Mouse (Mus musculus): ENCODE measurements at regions not wholly inside any gene's neighbourhood (a gene's known extent, or its start where the extent isn't known, plus 50 kb on each side); places are given as distances from the start of the nearest gene placed in this dataset.

GRCm38 (mm10) chr15:68811041-68811440 is 2310.3 kb upstream of the Lrrc6 start:
- ATAC-seq (ENCODE audit: low TSS enrichment) = peak; percentile 69

GRCm38 (mm10) chr15:68810593-68810992 is 2309.9 kb upstream of the Lrrc6 start:
- peak; percentile 91 for ATAC-seq (ENCODE audit: low TSS enrichment)

- peak; percentile 21 for ATAC-seq (ENCODE audit: low TSS enrichment)
Measured at GRCm38 (mm10) chr15:68808175-68808574, 2307.5 kb upstream of the Lrrc6 start.

- peak; percentile 79 for ATAC-seq (ENCODE audit: low TSS enrichment)
Measured at GRCm38 (mm10) chr15:68804254-68804653, 2303.5 kb upstream of the Lrrc6 start.

GRCm38 (mm10) chr15:68801763-68802162 is 2301.1 kb upstream of the Lrrc6 start:
- peak; percentile 81 for ATAC-seq (ENCODE audit: low TSS enrichment)

GRCm38 (mm10) chr15:68797406-68797805 is 2296.7 kb upstream of the Lrrc6 start:
- ATAC-seq (ENCODE audit: low TSS enrichment) = no peak

- ATAC-seq (ENCODE audit: low TSS enrichment) = peak; percentile 83
Measured at GRCm38 (mm10) chr15:68795239-68795960, 2294.7 kb upstream of the Lrrc6 start.

GRCm38 (mm10) chr15:68759948-68760347 is 2259.2 kb upstream of the Lrrc6 start:
- no peak for ATAC-seq (ENCODE audit: low TSS enrichment)

GRCm38 (mm10) chr15:68755255-68755654 is 2254.5 kb upstream of the Lrrc6 start:
- peak; percentile 55 for ATAC-seq (ENCODE audit: low TSS enrichment)

- peak; percentile 95 for ATAC-seq (ENCODE audit: low TSS enrichment)
Measured at GRCm38 (mm10) chr15:68754834-68755233, 2254.1 kb upstream of the Lrrc6 start.

GRCm38 (mm10) chr15:68739344-68739743 is 2238.6 kb upstream of the Lrrc6 start:
- ATAC-seq (ENCODE audit: low TSS enrichment) = peak; percentile 32

- ATAC-seq (ENCODE audit: low TSS enrichment) = no peak
Measured at GRCm38 (mm10) chr15:68721250-68721649, 2220.5 kb upstream of the Lrrc6 start.

GRCm38 (mm10) chr15:68719486-68719885 is 2218.8 kb upstream of the Lrrc6 start:
- ATAC-seq (ENCODE audit: low TSS enrichment) = peak; percentile 81

- ATAC-seq (ENCODE audit: low TSS enrichment) = peak; percentile 92
Measured at GRCm38 (mm10) chr15:68714337-68714736, 2213.6 kb upstream of the Lrrc6 start.

GRCm38 (mm10) chr15:68707306-68707705 is 2206.6 kb upstream of the Lrrc6 start:
- ATAC-seq (ENCODE audit: low TSS enrichment) = no peak

- ATAC-seq (ENCODE audit: low TSS enrichment) = peak; percentile 72
Measured at GRCm38 (mm10) chr15:68695041-68695650, 2194.4 kb upstream of the Lrrc6 start.

- no peak for ATAC-seq (ENCODE audit: low TSS enrichment)
Measured at GRCm38 (mm10) chr15:68667462-68667861, 2166.8 kb upstream of the Lrrc6 start.

- no peak for ATAC-seq (ENCODE audit: low TSS enrichment)
Measured at GRCm38 (mm10) chr15:68665331-68665730, 2164.6 kb upstream of the Lrrc6 start.

GRCm38 (mm10) chr15:68656722-68657121 is 2156.0 kb upstream of the Lrrc6 start:
- no peak for ATAC-seq (ENCODE audit: low TSS enrichment)

- ATAC-seq (ENCODE audit: low TSS enrichment) = peak; percentile 93
Measured at GRCm38 (mm10) chr15:68655046-68655445, 2154.3 kb upstream of the Lrrc6 start.

GRCm38 (mm10) chr15:68650609-68651008 is 2149.9 kb upstream of the Lrrc6 start:
- ATAC-seq (ENCODE audit: low TSS enrichment) = no peak

GRCm38 (mm10) chr15:68650033-68650432 is 2149.3 kb upstream of the Lrrc6 start:
- ATAC-seq (ENCODE audit: low TSS enrichment) = no peak

- no peak for ATAC-seq (ENCODE audit: low TSS enrichment)
Measured at GRCm38 (mm10) chr15:68646865-68647264, 2146.2 kb upstream of the Lrrc6 start.

Measured in frontal cortex, adult (tissue).